Mouse (Mus musculus) midbrain, embryonic 11.5 days (tissue): Measurements from ENCODE around the gene 2410015M20Rik. TPM values are rescaled to one million over a fixed set of nuclear protein-coding genes. Genes with fewer than 3 reads are reported as not detected.

Source experiments
- ATAC-seq: fragments of 200-750 bp; cut with Nextera tagmentation; 2 replicates; pipeline ENCODE4 v1.8.0; 2017; ENCODE audit warnings: moderate TSS enrichment, moderate library complexity; ENCODE audit not compliant: low FRiP score
- DNase-seq: peaks from one replicate; pipeline ENCODE4 v3.0.0; 2015; ENCODE audit warnings: low spot score; ENCODE audit errors: missing footprints
- H3K27ac ChIP-seq: fragments of 300-500 bp; sonication (generic); 2 replicates; pipeline ENCODE4 v1.5.1; 2014; ENCODE audit warnings: low read depth, low read length
- H3K27me3 ChIP-seq: fragments of 300-500 bp; sonication (generic); 2 replicates; pipeline ENCODE4 v1.6.1; 2014; ENCODE audit warnings: mild to moderate bottlenecking, low read length, moderate library complexity, mixed read lengths; ENCODE audit not compliant: control insufficient read depth, insufficient read depth
- H3K36me3 ChIP-seq: fragments of 300-500 bp; sonication (generic); 2 replicates; pipeline ENCODE4 v1.6.1; 2014; ENCODE audit warnings: mild to moderate bottlenecking, low read length, moderate library complexity, mixed read lengths; ENCODE audit not compliant: control insufficient read depth, insufficient read depth
- H3K4me1 ChIP-seq: fragments of 300-500 bp; sonication (generic); 2 replicates; pipeline ENCODE4 v1.6.1; 2014; ENCODE audit warnings: low read length; ENCODE audit not compliant: control insufficient read depth, insufficient read depth
- H3K4me2 ChIP-seq: fragments of 300-500 bp; sonication (generic); 2 replicates; pipeline ENCODE4 v1.6.1; 2014; ENCODE audit warnings: mild to moderate bottlenecking, moderate library complexity
- H3K4me3 ChIP-seq: fragments of 300-500 bp; sonication (generic); 2 replicates; pipeline ENCODE4 v1.5.1; 2014; ENCODE audit warnings: low read depth, low read length
- H3K9ac ChIP-seq: fragments of 300-500 bp; sonication (generic); 2 replicates; pipeline ENCODE4 v1.6.1; 2014; ENCODE audit warnings: low read length
- H3K9me3 ChIP-seq: fragments of 300-500 bp; sonication (generic); 2 replicates; pipeline ENCODE4 v1.6.1; 2016; ENCODE audit warnings: low read length; ENCODE audit not compliant: control insufficient read depth
- WGBS: fragments of 180-500 bp; shearing (Covaris S2); extraction: QIAGEN DNeasy Blood & Tissue Kit; methylation state at CpG from one replicate; pipeline ENCODE4 v1.1.7; 2014; 5-methylcytosine and 5-hydroxymethylcytosine counted together
- polyA plus RNA-seq: library from polyadenylated mRNA; unstranded; fragments of >200 nt; fragmentation: Nextera tagmentation; extraction: Ambion mirVana; gene quantifications from 2 replicates; pipeline ENCODE4 v1.2.1, GENCODE M21; 2014

Gene 2410015M20Rik
- 182 and 195 TPM in 2 replicates for polyA plus RNA-seq

- Histone ChIP-seq H3K4me2 (peak within 1 kb of the TSS; percentile 80), H3K9ac (peak within 1 kb of the TSS; percentile 78), H3K27me3 (no peaks in the 10 kb centered on the region), H3K36me3 (peaks cover 26% of the 10 kb centered on the region), H3K4me1 (peaks cover 22% of the 10 kb centered on the region), H3K9me3 (no peaks in the 10 kb centered on the region), H3K4me3 (peak within 1 kb of the TSS; percentile 61), H3K27ac (no peak within 1 kb of the TSS)
- WGBS, result under 1% methylated on average over 44 of the region's 44 CpGs
- ATAC-seq (peak; percentile 87), DNase-seq (peak; percentile 99)
Observed at GRCm38 (mm10) chr17:56609452-56610171, at the start of gene 2410015M20Rik. Gene 2410015M20Rik, minus strand, starts transcription at chr17:56609771.

- WGBS, result 95% methylated on average over 6 of the region's 6 CpGs
Observed at GRCm38 (mm10) chr17:56656171-56656570, 46.6 kb upstream of the 2410015M20Rik start.

GRCm38 (mm10) chr17:56655311-56655710, 45.7 kb upstream of the 2410015M20Rik start:
- H3K4me2 ChIP-seq, result no peak overlapping the region
- 87% methylated on average over 3 of the region's 3 CpGs for WGBS
- H3K9ac ChIP-seq, result no peak overlapping the region
- no peaks in the 10 kb centered on the region for H3K4me1 ChIP-seq
- no peak for ATAC-seq
- no peak overlapping the region for H3K4me3 ChIP-seq
- no peak overlapping the region for H3K27ac ChIP-seq
- no peaks in the 10 kb centered on the region for H3K27me3 ChIP-seq
- H3K9me3 ChIP-seq, result no peaks in the 10 kb centered on the region
- H3K36me3 ChIP-seq, result no peaks in the 10 kb centered on the region
- DNase-seq, result no peak

More at GRCm38 (mm10) chr17:56656171-56656570, 46.6 kb upstream of the 2410015M20Rik start:
- DNase-seq, result no peak
- ATAC-seq, result no peak
- no peaks in the 10 kb centered on the region for H3K4me1 ChIP-seq
- H3K36me3 ChIP-seq, result no peaks in the 10 kb centered on the region
- no peak overlapping the region for H3K4me3 ChIP-seq
- H3K4me2 ChIP-seq, result no peak overlapping the region
- H3K27me3 ChIP-seq, result no peaks in the 10 kb centered on the region
- H3K9me3 ChIP-seq, result no peaks in the 10 kb centered on the region
- H3K9ac ChIP-seq, result no peak overlapping the region
- H3K27ac ChIP-seq, result no peak overlapping the region

GRCm38 (mm10) chr17:56654771-56655170, 45.2 kb upstream of the 2410015M20Rik start:
- no peaks in the 10 kb centered on the region for H3K4me1 ChIP-seq
- no peaks in the 10 kb centered on the region for H3K9me3 ChIP-seq
- H3K27ac ChIP-seq, result no peak overlapping the region
- no peak overlapping the region for H3K9ac ChIP-seq
- DNase-seq (no peak), ATAC-seq (no peak)
- no peak overlapping the region for H3K4me3 ChIP-seq
- WGBS, result 66% methylated on average over 2 of the region's 2 CpGs
- no peak overlapping the region for H3K4me2 ChIP-seq
- H3K27me3 ChIP-seq, result no peaks in the 10 kb centered on the region
- no peaks in the 10 kb centered on the region for H3K36me3 ChIP-seq

GRCm38 (mm10) chr17:56651801-56652200, 42.2 kb upstream of the 2410015M20Rik start:
- H3K4me1 ChIP-seq, result no peaks in the 10 kb centered on the region
- H3K4me2 ChIP-seq, result no peak overlapping the region
- no peaks in the 10 kb centered on the region for H3K9me3 ChIP-seq
- no peak overlapping the region for H3K9ac ChIP-seq
- no peak overlapping the region for H3K4me3 ChIP-seq
- H3K27ac ChIP-seq, result no peak overlapping the region
- no peak for DNase-seq
- 38% methylated on average over 10 of the region's 10 CpGs for WGBS
- H3K27me3 ChIP-seq, result no peaks in the 10 kb centered on the region
- H3K36me3 ChIP-seq, result no peaks in the 10 kb centered on the region
- ATAC-seq, result no peak

GRCm38 (mm10) chr17:56647546-56647945, 38.0 kb upstream of the 2410015M20Rik start:
- 82% methylated on average over 10 of the region's 13 CpGs for WGBS
- H3K36me3 ChIP-seq, result no peaks in the 10 kb centered on the region

GRCm38 (mm10) chr17:56643237-56643636, 33.7 kb upstream of the 2410015M20Rik start:
- WGBS, result 85% methylated on average over 4 of the region's 4 CpGs
- H3K4me1 ChIP-seq, result no peaks in the 10 kb centered on the region
- ATAC-seq, result no peak

More at GRCm38 (mm10) chr17:56647546-56647945, 38.0 kb upstream of the 2410015M20Rik start:
- Histone ChIP-seq H3K27me3 (no peaks in the 10 kb centered on the region), H3K4me1 (no peaks in the 10 kb centered on the region), H3K9me3 (no peaks in the 10 kb centered on the region), H3K9ac (no peak overlapping the region), H3K4me3 (no peak overlapping the region), H3K27ac (no peak overlapping the region), H3K4me2 (no peak overlapping the region)
- no peak for DNase-seq
- no peak for ATAC-seq

GRCm38 (mm10) chr17:56634023-56634422, 24.5 kb upstream of the 2410015M20Rik start:
- DNase-seq (no peak), ATAC-seq (no peak)
- H3K4me3 ChIP-seq, result no peak overlapping the region

More at GRCm38 (mm10) chr17:56643237-56643636, 33.7 kb upstream of the 2410015M20Rik start:
- Histone ChIP-seq H3K4me3 (no peak overlapping the region), H3K27ac (no peak overlapping the region), H3K9me3 (no peaks in the 10 kb centered on the region), H3K9ac (no peak overlapping the region), H3K4me2 (no peak overlapping the region), H3K27me3 (no peaks in the 10 kb centered on the region), H3K36me3 (no peaks in the 10 kb centered on the region)
- DNase-seq, result no peak

GRCm38 (mm10) chr17:56631807-56632206, 22.2 kb upstream of the 2410015M20Rik start:
- H3K9me3 ChIP-seq, result no peaks in the 10 kb centered on the region
- no peak overlapping the region for H3K27ac ChIP-seq
- no peaks in the 10 kb centered on the region for H3K36me3 ChIP-seq
- H3K4me3 ChIP-seq, result no peak overlapping the region
- H3K9ac ChIP-seq, result no peak overlapping the region
- H3K4me1 ChIP-seq, result peaks cover 4% of the 10 kb centered on the region
- 65% methylated on average over 4 of the region's 4 CpGs for WGBS
- ATAC-seq (no peak), DNase-seq (no peak)
- no peaks in the 10 kb centered on the region for H3K27me3 ChIP-seq
- H3K4me2 ChIP-seq, result no peak overlapping the region

More at GRCm38 (mm10) chr17:56634023-56634422, 24.5 kb upstream of the 2410015M20Rik start:
- H3K27me3 ChIP-seq, result no peaks in the 10 kb centered on the region
- H3K9ac ChIP-seq, result no peak overlapping the region
- H3K36me3 ChIP-seq, result no peaks in the 10 kb centered on the region
- H3K4me2 ChIP-seq, result no peak overlapping the region
- H3K9me3 ChIP-seq, result no peaks in the 10 kb centered on the region
- WGBS, result 88% methylated on average over 6 of the region's 6 CpGs
- no peak overlapping the region for H3K27ac ChIP-seq
- H3K4me1 ChIP-seq, result no peaks in the 10 kb centered on the region
